Mouse (Mus musculus) cerebellum, adult 9-10 months (tissue): Measurements from ENCODE around the gene Anxa5.
A peak's percentile ranks its signal among the peaks of the same experiment; 100 is the strongest.

Experiments
- DNase-seq: peaks from one replicate; pipeline ENCODE4 v3.0.0; 2022

Anxa5 gene

DNA sequence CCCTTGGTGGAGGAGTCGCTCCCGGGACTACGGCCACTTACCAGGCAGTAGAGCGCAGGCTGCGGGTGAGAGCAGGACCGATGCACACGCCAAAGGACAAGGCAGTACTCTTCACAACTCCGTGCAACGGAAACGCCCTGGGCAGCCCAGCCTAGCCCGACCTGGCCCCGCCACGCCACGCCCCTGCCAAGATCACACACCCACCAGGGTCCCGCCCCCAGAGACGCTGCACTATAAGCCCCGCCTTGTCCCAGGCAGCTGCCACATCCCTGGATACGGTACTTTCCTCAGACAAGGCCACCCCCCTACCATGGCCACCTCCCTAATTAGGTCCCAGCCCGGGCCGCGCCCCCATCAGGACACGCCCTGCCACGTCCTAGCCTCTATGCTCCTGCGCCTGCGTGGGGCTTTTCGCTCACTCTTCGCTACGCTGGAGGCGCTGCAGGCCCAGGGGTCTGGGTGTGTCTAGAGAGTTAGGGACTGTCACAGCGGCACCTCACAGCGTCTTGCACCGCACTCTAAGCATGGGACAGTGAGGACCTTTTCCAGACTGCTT is at the start of gene Anxa5, which contains the start of gene 1810062G17Rik:
TSS of gene Anxa5 (minus strand) at position 363 of the 556 bp plus-strand sequence.
TSS of gene 1810062G17Rik (plus strand) at position 406 of the 556 bp plus-strand sequence.
- peak; percentile 90 for DNase-seq

DNA sequence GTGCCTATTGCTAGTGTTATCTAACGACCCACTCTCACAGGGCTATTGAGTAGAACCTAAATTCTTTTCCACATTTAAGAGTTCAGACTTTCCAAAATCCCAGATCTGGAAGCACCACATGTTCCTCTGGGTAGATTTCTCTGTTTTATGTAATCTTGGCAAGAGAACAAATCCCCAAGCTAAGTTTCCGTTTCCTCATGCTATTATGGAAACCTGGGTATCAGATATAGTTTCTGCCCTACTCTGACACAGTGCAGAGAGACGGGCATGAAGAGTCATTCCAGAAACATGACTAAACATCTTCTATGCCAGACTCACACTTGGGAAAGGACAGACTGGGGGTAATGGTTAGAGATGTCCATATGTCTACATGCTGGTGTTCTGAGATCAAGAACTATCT is 48.8 kb upstream of the Anxa5 start:
- no peak for DNase-seq

DNA sequence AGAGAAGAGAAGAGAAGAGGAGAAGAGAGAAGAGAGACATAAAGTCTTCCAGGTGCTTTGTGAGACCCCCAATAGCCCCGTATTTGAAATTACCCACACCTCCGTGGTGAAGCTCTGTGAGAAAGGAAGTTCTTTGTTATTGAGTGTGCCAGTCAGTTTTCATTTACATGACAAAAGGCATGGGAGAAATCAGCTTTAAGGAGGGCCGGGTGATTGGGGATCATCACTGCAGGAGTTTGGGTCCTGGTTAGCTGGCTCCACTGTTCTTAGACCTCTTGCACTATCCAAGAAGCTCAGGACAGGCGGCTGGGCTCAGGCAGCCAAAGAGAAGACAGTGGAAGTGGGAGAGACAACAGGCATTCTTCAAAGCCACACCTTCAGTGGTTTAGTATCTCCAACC is 46.4 kb upstream of the Anxa5 start:
- DNase-seq = no peak

DNA sequence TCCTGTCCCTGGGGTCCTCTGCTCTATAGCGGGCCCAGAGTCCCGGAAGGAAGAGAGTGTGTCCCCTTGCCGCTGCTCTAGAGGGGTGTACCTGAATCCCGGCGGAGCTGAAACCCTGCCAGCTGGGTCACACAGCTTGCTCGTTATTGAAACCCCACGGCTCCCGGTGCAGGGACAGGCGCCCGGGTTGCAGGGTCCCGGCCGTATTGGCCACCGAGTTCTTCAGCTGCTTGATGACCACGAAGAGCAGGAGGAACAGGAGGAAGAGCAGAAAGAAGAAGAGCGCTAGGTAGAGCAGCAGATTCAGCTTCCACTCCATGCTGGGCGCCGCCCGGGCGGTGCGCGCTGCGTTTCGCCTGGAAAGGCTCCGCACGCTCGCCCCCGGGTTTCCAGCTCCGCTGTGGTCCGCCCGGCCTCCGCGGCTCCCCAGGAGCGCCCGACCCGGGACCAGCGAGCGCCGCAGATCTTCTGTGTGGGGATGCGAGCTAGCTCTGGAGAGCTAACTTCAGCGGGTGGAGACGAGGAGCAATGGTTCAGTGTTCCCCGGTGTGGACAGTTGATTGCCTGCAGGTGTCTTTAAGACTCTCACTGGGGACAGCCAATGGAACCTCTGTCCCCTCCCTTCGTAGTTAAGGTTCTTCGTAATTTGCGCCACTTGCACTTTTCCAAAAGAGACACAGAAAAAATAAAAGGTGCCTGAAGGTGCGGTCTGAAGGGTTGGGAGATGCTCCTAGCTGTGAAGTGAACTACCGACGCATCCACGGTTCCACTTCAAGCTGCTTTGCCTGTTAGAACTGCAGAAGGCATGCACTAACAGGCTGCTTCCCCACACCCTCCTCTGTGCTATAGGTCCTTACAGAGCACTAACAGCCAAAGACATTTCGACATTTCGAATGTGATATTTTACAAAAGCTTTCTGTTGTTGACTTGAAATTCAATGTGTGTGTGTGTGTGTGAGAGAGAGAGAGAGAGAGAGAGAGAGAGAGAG is 45.7 kb upstream of the Anxa5 start, which contains the start of gene Gm11549:
TSS of gene Gm11549 (minus strand) at position 741 of the 988 bp plus-strand sequence.
- no peak for DNase-seq

- no peak for DNase-seq
Measured at GRCm38 (mm10) chr3:36516196-36516595, 40.5 kb upstream of the Anxa5 start.

DNA sequence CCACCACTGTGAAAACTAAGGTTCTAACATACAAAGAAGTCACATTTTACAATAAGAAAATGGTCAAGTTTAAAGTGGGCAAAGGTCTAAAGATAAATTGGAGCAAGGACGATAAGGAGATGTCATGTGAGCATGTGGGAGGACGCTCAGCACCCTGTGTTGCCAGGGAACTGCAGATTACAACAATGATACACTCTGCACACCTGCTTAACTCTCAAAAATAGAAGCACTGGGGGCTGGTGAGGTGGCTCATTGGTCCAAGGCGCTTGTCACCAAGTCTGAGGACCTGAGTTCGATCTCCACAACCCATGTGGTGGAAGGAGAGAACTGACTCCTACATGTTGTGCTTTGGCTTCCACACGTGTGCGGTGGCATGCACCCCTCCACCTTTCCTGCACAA is 35.8 kb upstream of the Anxa5 start:
- no peak for DNase-seq

DNA sequence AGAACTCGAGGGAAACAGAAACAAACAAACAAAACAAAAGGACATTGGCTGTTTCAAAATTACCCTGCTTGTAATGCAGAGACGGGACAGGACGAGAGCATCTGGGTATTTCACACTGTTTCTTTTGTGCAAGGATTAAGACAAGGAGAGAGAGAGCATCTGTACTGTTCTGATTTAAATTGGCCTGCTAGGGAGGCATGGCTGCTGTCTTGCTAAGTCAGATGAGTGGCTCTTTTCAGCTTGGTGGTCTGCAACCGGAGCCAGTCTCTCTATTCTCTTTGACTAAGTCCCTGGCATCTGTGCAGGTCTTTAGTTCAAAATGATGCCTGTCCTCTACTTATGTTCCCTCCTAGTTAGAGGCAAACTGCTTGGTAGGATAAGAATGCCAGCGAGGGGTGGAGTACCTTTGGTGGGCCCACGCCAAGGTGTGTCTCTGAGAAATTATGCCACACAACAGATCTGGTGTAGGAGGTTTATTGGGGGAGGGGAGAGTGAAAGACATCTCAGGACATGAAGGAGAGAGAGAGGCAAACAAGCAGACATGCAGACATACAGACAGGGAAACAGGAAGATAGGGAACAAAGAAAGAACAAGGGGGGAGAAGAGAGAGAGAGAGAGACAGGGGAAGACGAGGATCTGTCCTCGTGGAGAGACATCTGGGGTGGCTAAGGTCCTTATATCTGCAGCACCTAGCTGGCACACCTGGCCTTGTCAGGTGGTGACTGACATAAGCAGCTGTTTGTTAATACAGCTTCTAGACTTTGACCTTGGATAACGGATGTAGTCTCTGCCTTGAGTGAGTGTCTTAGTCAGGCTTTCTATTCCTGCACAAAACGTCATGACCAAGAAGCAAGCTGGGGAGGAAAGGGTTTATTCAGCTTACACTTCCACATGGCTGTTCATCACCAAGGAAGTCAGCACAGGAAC is 30.4 kb upstream of the Anxa5 start:
- no peak for DNase-seq

DNA sequence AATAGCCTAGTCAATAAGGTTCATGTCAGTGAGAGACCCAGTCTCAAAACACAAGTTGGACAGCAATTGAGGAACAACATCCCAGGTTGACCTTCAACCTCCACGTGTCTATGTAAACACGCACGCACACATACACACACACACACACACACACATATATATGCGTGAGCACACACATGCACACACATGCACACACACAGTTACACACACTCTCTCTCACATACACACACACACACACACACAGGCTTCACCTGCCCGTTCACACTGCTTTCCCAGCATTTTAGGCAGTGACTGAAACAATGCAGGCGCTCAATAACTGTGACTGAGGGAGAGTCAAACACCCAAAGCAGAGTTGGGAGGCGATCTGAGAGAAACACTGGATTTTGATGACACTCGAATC is 29.6 kb upstream of the Anxa5 start:
- no peak for DNase-seq

DNA sequence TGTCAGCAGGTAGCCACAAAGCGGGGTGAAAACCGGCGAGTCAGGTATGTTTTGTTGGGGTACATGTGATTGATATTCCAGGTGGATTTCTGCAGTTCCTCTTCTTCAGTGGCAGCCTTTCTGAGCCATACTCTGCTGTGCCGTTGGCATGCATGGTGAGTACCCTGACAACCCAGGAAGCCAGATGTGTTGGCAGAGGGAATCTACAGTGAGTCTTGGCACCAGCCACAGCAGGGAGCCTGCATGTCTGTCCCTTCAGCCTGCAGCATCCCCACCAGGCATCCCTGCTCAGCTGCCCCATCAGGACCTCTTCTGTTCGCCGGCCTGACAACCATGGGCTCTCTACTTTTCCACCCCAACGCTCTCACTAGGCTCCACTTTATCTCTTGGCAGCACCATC is 25.9 kb upstream of the Anxa5 start:
- no peak for DNase-seq

DNA sequence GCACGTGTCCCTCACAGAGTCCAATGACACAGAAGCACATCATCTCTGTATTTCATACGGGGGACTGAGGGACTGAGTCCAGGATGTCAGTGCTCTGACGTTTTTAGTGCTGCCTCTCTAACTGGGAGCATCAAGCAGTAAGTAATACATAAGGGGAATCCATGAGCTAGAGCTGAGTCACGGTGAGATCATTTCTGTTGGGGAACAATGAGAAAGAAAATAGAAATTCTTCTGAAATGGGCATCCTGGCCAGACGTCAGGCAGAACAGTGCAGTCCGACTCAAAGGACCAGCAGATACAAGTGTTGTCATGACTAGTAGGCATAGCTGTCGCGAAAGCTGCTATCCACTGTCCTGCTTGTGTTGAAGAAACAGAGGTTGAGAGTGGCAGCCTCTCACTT is 25.3 kb upstream of the Anxa5 start:
- no peak for DNase-seq

DNA sequence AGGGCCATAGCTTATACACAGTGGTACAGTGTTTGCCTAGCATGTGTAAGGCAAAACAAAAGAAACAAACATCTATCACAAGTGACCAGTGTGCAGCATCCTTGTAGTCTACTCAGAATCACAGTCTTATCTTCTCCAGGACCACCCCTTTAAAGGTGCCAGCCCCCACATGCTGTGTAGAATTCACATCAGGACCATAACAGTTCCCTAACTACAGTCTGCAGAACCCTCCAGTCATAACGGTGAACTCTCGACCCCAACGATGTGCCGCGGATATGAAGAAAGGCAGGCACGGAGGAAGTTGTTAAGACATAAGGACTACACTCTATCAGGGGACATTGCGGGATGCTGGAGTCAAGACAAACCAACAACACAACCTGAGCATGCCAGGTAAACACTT is 23.7 kb upstream of the Anxa5 start:
- DNase-seq = no peak

GRCm38 (mm10) chr3:36498224-36498623 is 22.5 kb upstream of the Anxa5 start:
- no peak for DNase-seq

DNA sequence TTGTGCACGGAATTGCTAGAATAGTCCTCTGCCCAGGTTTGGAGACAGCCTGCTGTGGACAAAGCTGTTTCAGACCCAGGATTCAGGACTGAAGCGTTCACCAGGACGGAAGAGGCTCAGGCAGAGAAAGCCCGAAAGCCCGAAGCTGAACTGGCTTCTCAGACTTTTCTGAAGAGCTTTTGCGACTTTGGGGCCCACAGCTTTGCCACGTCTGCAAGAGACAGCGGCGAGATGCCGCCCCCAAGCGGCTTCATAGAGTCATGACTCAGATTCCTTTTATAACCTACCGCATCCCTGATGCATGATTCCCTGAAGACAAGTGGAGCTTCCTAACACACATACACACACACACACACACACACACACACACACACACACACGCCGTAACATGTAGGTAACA is 21.1 kb upstream of the Anxa5 start:
- DNase-seq = peak; percentile 50

DNA sequence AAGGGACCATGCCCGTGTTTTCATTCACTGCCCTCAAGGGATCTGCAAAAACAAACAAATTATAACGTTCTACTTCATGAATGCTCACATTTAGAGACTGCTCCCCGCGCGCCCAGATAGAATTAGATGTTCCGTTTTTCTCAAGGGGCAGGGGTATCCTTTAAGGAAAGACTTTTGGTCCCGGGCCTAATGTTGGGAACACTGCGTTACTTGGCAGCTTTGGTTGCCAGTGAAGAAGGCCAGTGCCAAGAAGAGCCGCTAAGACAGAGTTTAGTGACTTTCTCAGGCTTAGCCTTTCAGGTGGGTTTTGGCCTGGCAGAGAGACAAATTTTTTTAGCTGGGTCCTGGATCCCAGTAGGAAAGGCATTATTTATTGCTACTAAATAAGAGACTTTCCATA is 20.6 kb upstream of the Anxa5 start:
- DNase-seq = no peak

DNA sequence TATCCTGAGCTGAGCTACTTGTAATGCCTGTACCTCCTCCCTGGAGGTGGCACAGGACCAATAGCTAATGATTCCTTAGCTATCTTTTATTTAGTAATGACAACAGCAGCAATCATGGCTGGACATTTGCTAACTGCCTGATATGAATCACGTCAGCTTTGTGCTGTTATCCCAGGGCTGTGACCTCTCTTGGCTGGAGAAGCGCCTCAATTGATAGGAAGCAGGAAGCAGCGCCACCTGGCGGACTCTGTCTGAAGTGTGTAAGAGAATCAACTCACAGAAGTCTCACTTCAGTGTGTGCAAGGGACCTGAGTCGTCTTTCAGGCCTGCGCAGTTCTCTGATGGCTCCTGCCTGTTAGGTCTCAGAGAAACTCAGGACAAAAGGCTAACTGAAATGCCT is 19.7 kb upstream of the Anxa5 start:
- DNase-seq = peak; percentile 82

- DNase-seq = no peak
Measured at GRCm38 (mm10) chr3:36494613-36495012, 18.9 kb upstream of the Anxa5 start.

DNA sequence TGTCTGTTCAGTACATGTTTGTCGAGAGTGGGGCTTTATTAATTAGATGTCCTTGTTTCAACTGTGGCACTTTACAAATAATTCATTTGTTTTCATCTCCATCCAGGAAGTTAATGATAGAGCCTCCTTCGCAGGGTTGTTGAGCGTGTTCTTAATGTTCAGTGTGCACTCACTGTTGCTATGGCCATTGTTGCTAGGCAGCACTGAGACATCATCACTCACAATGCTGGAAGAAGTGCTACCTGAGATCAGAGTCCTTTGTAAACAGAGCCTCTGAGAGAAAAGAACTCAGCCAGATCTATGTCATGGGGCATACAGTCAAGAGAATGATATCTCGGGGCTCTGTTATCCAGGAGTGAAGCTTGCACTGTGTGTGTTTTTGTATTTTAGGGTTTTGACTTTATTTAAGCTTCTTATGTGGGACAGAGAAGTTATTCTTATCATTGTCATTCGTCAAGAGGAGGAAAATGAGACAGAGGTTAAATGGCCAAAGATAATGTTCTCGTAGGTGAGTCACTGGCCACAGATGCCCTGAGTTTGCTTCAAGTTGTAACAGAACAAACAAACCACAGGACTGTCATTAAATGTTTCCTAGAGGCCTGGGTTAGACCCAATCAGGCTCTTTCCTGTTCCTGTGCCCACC is 18.1 kb upstream of the Anxa5 start:
- DNase-seq = no peak

GRCm38 (mm10) chr3:36492716-36493391 is 17.2 kb upstream of the Anxa5 start:
- no peak for DNase-seq

DNA sequence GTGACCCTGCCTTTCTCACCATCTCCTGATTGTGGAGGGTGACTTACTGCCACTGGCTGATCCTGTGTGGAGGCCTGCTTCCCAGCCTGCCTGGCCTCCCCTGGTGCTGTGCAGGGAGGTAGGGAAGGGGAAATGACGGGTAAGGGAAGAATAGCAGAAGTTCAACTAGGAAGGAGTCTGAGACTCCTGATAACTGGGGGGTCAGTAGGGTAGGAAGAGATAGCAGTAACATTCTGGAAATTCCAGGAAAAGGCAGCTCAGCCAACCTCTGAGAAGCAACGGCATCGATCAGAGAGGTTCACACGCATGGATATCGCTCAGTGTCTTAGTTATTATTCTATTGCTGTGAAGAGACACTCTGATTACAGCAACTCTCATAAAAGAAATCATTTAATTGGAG is 15.8 kb upstream of the Anxa5 start:
- no peak for DNase-seq

- DNase-seq = no peak
Measured at GRCm38 (mm10) chr3:36489590-36489910, 13.9 kb upstream of the Anxa5 start.

- no peak for DNase-seq
Measured at GRCm38 (mm10) chr3:36488899-36489589, 13.3 kb upstream of the Anxa5 start.

GRCm38 (mm10) chr3:36488367-36488766 is 12.7 kb upstream of the Anxa5 start:
- no peak for DNase-seq
